Mouse (Mus musculus): ENCODE measurements around the gene Denr. TPM values are rescaled to one million over a fixed set of nuclear protein-coding genes. Genes with fewer than 3 reads are reported as not detected.
A peak's percentile ranks its signal among the peaks of the same experiment; 100 is the strongest.

The Denr gene
- polyA plus RNA-seq, 1 experiment from 2014 or later: 179 TPM

DNA sequence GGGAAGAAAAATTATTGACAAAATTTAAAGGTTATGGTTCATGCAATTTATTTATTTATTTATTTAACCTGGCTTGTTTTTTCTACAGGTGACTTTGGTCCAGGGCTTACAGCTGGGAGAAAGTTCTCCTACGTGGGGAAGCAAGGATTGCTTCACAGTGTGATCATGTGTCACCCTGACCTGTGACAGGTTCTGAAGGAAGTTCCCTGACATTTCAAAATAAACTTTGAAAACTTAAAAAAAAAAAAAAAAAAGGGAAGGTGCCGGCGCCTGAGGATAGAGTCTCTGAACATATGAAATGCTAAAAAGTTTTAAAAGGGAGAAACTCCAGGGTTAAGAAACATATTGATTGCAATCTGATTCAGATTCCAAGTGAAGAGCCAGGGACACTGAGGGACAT is 20.6 kb upstream of the Denr start:
- 83% methylated on average over 3 of the region's 3 CpGs for WGBS

DNA sequence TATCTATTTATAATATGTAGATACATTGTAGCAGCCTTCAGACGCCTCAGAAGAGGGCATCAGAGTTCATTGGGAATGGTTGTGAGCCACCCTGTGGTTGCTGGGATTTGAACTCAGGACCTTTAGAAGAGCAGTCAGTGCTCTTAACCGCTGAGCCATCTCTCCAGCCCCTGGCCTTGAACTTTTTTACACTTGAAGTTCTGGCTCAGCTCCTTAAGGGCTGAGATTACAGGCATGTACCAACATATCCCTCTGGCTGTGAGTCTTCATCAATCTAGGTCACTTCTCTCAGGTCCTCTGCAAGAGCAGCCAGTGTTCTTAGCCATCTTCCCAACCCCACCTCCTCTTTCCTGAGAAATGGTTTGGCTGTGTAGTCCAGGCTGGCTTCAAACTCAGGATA is 16.7 kb upstream of the Denr start:
- Histone ChIP-seq H3K36me3 (no peaks in the 10 kb centered on the region), H3K27ac (no peak overlapping the region), H3K4me3 (no peak overlapping the region), H3K27me3 (ENCODE audit: low read depth, poor library complexity, severe bottlenecking) (no peaks in the 10 kb centered on the region), H3K4me1 (0 out of 2 replicates have a peak, but pooled peaks cover 3% of the 10 kb centered on the region), H3K9me3 (replicated peaks) (no peaks in the 10 kb centered on the region)
- no peak for DNase-seq (ENCODE audit: low spot score)
- WGBS: 76% methylated on average over 2 of the region's 2 CpGs

More for the DNA sequence above, 20.6 kb upstream of the Denr start:
- H3K27ac ChIP-seq: no peak overlapping the region
- H3K36me3 ChIP-seq: no peaks in the 10 kb centered on the region
- H3K27me3 ChIP-seq (ENCODE audit: low read depth, poor library complexity, severe bottlenecking): 0 out of 2 replicates have a peak, but pooled peaks cover 6% of the 10 kb centered on the region
- no peak overlapping the region for H3K4me3 ChIP-seq
- no peaks in the 10 kb centered on the region for H3K9me3 ChIP-seq (replicated peaks)
- no peak for DNase-seq (ENCODE audit: low spot score)
- no peaks in the 10 kb centered on the region for H3K4me1 ChIP-seq

DNA sequence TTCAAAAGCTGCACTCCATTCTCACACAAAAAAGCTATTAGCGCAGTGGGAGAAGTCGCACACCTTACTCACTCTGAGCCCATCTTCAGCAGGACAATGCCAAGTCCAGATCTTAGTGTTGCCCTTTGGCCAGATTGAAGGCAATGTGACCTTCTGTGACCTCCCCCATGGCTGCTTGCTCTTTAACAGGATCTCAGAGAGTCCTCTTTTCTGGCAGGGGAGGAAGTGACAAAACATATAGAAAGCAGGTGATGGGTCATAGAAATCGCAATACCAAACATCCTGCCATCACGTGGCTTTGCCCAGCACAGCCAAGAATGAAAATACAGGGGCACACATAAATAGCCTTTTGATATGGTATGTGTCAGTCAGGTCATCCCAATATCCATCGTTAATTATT is 16.0 kb upstream of the Denr start:
- no peaks in the 10 kb centered on the region for H3K27me3 ChIP-seq (ENCODE audit: low read depth, poor library complexity, severe bottlenecking)
- no peaks in the 10 kb centered on the region for H3K36me3 ChIP-seq
- WGBS: 83% methylated on average over 5 of the region's 5 CpGs
- H3K27ac ChIP-seq: no peak overlapping the region
- no peak overlapping the region for H3K4me3 ChIP-seq
- H3K4me1 ChIP-seq: 0 out of 2 replicates have a peak, but pooled peaks cover 3% of the 10 kb centered on the region
- DNase-seq (ENCODE audit: low spot score): no peak
- H3K9me3 ChIP-seq (replicated peaks): no peaks in the 10 kb centered on the region

DNA sequence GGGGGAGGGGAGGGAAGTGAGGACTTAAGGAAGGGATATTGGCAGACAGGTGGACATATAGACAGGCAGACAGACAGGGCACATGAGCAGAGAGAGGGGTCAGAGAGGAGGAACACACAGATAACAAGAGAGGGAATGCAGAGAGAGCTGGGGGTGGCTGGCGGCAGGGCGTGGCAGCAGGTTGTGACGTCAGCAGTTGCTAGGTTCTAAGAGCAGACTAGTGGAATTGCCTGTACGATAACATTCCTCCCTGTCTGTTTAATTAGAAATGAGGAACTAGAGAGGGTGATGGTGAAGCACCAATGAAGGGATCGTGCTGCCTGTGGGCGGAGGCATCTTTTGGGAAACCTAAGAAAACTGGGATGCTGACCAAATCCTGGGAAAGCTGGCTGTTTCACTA is 15.3 kb upstream of the Denr start:
- 55% methylated on average over 6 of the region's 6 CpGs for WGBS
- no peaks in the 10 kb centered on the region for H3K9me3 ChIP-seq (replicated peaks)
- no peaks in the 10 kb centered on the region for H3K27me3 ChIP-seq (ENCODE audit: low read depth, poor library complexity, severe bottlenecking)
- no peak overlapping the region for H3K27ac ChIP-seq
- no peak for DNase-seq (ENCODE audit: low spot score)
- H3K4me1 ChIP-seq: 0 out of 2 replicates have a peak, but pooled peaks cover 3% of the 10 kb centered on the region
- no peak overlapping the region for H3K4me3 ChIP-seq
- H3K36me3 ChIP-seq: no peaks in the 10 kb centered on the region

DNA sequence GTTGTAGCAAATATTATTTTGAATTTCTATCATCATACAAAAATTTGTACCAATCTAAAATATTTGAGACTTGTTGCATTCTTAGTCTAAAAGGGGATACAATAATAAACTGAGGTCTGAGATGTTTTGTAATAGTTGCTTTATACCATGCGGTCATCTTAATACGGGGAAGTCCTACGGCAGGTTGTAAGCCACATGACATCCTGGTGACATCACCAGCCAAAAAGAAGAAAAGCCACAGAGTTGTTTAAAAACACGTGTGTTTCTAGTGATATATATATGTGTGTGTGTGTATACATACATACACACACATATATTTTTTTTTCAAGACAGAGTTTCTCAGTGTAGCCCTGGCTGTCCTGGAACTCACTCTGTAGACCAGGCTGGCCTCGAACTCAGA is 13.5 kb upstream of the Denr start:
- DNase-seq (ENCODE audit: low spot score): no peak
- 94% methylated on average over 5 of the region's 5 CpGs for WGBS
- no peaks in the 10 kb centered on the region for H3K9me3 ChIP-seq (replicated peaks)
- no peak overlapping the region for H3K27ac ChIP-seq
- no peak overlapping the region for H3K4me3 ChIP-seq
- 0 out of 2 replicates have a peak, but pooled peaks cover 3% of the 10 kb centered on the region for H3K4me1 ChIP-seq
- H3K36me3 ChIP-seq: no peaks in the 10 kb centered on the region
- no peaks in the 10 kb centered on the region for H3K27me3 ChIP-seq (ENCODE audit: low read depth, poor library complexity, severe bottlenecking)

DNA sequence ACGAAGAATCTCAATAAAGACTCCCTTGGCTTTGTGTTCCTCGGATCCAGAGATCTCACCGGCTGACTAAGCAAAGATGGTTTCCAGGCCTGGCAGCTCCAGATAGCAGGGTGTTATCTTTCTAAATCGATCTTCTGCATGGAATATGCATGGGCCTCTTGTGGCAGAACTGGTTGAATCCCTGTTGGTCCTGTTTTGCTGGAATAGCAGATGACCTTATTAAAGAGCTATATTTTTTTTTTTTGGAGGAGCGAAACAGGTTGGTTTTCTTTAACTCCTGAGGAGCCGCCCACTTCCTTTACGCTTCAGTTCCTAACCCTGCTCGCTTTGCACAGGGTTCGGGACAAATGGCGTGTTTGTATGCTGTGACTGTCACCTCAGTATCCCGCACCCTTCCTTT is 10.6 kb upstream of the Denr start:
- H3K9me3 ChIP-seq (replicated peaks): no peaks in the 10 kb centered on the region
- H3K4me3 ChIP-seq: no peak overlapping the region
- 85% methylated on average over 11 of the region's 11 CpGs for WGBS
- no peaks in the 10 kb centered on the region for H3K36me3 ChIP-seq
- H3K4me1 ChIP-seq: 0 out of 2 replicates have a peak, but pooled peaks cover 3% of the 10 kb centered on the region
- H3K27me3 ChIP-seq (ENCODE audit: low read depth, poor library complexity, severe bottlenecking): no peaks in the 10 kb centered on the region
- no peak for DNase-seq (ENCODE audit: low spot score)
- no peak overlapping the region for H3K27ac ChIP-seq

DNA sequence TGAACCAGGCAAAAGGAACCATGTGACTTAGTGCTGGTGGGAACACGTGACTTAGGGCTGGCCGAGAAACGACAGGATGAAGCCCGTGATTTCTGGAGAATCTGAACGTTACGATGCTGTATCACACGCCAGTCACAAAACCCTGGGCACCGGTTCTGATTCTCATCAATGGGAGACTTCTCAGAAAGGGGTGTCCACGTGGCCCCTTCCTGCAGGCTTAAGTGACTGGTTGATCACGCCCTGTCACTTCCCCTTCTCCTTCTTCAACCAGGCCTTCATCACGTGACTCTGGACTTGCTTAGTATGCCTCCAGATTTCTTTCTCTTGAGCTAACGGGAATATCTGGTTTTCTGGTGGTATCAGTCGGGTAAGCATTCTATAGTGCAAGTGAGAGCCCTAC is 9.6 kb upstream of the Denr start:
- no peak overlapping the region for H3K27ac ChIP-seq

DNA sequence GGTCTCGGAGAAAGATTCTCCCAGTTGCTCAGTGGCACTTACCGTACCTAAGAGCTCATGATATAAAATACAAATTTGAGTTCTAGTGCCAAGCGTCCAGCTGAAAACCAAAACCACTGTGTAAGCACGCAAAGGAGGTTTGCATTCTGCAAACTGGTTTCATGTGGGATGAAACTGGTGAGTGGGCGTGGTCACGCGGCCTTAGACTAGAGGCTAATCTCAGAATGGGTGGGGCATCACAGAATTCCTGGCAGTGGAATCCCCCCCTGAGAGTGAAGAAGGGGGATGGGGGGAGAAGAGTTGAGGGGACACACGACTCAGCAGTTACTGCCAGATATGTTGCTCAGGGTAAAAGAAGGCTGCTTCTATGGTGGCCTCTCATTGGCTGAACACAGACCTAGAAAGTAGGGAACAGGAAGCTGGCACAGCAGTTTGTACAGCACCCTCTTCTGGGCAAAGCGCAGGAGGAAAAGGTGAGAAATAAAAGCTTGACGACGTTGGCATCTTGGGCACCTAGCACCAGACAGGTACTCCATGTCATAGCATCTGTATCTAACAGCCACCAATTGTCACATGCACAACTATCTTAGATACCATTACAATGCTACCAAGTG is 2.8 kb upstream of the Denr start:
- peaks cover 13% of the 10 kb centered on the region for H3K4me1 ChIP-seq
- H3K36me3 ChIP-seq: peaks cover 13% of the 10 kb centered on the region
- no peak overlapping the region for H3K4me3 ChIP-seq
- no peaks in the 10 kb centered on the region for H3K9me3 ChIP-seq (replicated peaks)
- no peak for DNase-seq (ENCODE audit: low spot score)
- 77% methylated on average over 11 of the region's 11 CpGs for WGBS
- no peak overlapping the region for H3K27ac ChIP-seq
- H3K27me3 ChIP-seq (ENCODE audit: low read depth, poor library complexity, severe bottlenecking): no peaks in the 10 kb centered on the region

More for the DNA sequence above, 9.6 kb upstream of the Denr start:
- H3K36me3 ChIP-seq: no peaks in the 10 kb centered on the region
- no peaks in the 10 kb centered on the region for H3K9me3 ChIP-seq (replicated peaks)
- WGBS: 83% methylated on average over 13 of the region's 13 CpGs
- DNase-seq (ENCODE audit: low spot score): no peak
- no peak overlapping the region for H3K4me3 ChIP-seq
- no peaks in the 10 kb centered on the region for H3K27me3 ChIP-seq (ENCODE audit: low read depth, poor library complexity, severe bottlenecking)
- H3K4me1 ChIP-seq: no peaks in the 10 kb centered on the region

DNA sequence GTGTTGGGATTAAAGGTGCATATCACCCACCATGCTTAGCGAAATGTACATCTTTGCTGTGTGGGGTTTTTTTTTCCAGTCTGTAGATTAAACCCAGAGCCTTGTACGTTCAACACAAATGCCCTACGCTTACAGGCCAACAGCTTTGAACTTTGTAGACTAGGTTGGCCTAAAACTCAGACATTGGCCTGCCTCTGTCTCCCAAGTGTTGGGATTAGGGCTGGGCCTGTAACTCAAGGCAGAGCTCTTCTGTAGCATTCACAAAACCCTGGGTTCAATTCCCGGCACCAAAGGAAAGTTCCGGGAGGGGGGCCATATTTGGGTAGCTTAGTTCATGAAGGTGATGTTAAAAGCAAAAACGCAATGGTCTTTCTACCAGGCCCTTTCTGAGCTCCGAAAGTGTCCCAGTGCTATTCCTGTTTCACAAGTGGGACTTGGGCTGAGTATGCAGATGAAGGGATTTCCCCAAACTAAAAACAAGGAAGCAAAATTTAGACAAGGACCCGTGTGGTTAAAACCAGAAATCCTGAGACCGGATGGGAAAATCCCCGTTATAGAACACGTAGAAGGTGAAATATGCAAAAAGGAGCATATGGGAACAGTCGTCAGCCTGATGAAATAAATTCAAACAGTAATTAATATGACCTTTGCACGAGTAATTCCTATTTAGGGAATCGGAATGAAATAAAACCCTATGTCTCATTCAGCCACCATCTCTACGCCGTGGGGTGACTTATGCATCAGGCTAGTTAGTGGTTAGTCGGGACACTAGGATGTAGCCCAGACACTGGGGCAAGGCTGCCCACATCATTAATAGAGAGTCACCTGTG is 614 bp upstream of the Denr start:
- WGBS: 76% methylated on average over 17 of the region's 17 CpGs
- H3K27me3 ChIP-seq (ENCODE audit: low read depth, poor library complexity, severe bottlenecking): no peaks in the 10 kb centered on the region
- H3K9me3 ChIP-seq (replicated peaks): no peaks in the 10 kb centered on the region
- no peak overlapping the region for H3K27ac ChIP-seq
- H3K36me3 ChIP-seq: peaks cover 35% of the 10 kb centered on the region
- H3K4me3 ChIP-seq: peak overlapping the region; percentile 94
- no peak for DNase-seq (ENCODE audit: low spot score)
- peaks cover 13% of the 10 kb centered on the region for H3K4me1 ChIP-seq

DNA sequence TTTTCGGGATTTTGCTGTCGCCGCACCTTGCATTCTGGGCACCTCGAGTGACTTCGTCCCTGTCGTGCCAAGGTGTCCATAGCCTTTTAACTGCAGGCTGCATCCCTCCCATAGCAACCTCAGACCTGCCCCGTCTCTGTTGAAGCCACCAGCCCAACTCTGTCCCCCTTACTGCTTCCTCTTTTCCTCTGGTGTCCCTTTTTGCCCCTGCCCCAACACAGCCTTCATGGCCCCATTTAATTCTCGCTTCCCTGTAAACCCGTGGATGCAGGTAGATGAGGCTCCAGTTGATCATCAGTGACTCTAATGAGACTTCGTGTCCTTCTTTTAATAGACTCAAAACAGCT is 629 bp downstream of the Denr start:
- Histone ChIP-seq H3K4me3 (peak overlapping the region; percentile 94), H3K27ac (peak overlapping the region; percentile 96), H3K4me1 (peaks cover 13% of the 10 kb centered on the region), H3K27me3 (ENCODE audit: low read depth, poor library complexity, severe bottlenecking) (no peaks in the 10 kb centered on the region), H3K36me3 (peaks cover 48% of the 10 kb centered on the region), H3K9me3 (replicated peaks) (no peaks in the 10 kb centered on the region)
- 6% methylated on average over 10 of the region's 10 CpGs for WGBS
- DNase-seq (ENCODE audit: low spot score): no peak

DNA sequence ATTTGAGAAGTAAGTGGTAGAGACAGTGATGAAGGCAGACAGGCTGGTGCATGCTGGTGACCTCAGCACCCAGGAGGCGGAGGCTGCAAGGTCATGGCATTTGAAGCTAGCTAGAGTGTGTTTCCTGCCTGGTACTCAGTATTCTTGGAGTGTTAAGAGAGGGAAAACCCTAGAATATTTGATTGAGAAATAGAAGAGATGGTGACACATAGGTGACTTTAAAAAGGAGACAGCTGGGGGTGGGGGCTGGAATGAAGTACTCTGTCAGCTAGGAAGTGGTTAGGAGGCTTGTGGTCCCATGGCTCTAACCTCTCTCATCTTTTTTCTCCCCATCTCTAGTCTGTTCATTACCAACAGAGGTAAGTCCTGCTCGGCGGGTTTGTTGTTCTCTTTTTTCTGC is 7.9 kb downstream of the Denr start:
- Histone ChIP-seq H3K27ac (no peak overlapping the region), H3K36me3 (peaks cover 98% of the 10 kb centered on the region), H3K9me3 (replicated peaks) (no peaks in the 10 kb centered on the region), H3K27me3 (ENCODE audit: low read depth, poor library complexity, severe bottlenecking) (no peaks in the 10 kb centered on the region), H3K4me3 (no peak overlapping the region), H3K4me1 (no peaks in the 10 kb centered on the region)
- no peak for DNase-seq (ENCODE audit: low spot score)
- WGBS: 92% methylated on average over 3 of the region's 3 CpGs

DNA sequence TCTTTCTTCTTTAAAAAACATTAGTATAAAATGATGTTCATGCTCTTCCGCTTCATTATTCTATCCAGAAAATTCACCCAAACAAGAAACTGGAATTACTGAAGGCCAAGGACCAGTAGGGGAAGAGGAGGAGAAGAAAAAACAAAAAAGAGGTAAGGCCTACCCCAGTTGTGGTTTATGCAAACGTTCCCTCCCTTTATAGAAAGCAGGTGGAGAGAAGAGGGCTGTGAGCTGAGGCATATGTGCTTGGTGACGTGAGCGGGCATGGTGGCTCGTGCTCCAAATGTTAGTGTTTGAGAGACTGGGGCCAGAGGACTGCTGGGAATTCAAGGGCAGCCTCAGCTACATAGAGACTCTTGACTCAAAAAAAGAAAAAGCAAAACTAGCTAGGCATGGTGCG is 15.1 kb downstream of the Denr start:
- no peak overlapping the region for H3K27ac ChIP-seq
- H3K4me1 ChIP-seq: no peaks in the 10 kb centered on the region
- WGBS: 96% methylated on average over 6 of the region's 6 CpGs
- no peaks in the 10 kb centered on the region for H3K9me3 ChIP-seq (replicated peaks)
- H3K27me3 ChIP-seq (ENCODE audit: low read depth, poor library complexity, severe bottlenecking): no peaks in the 10 kb centered on the region
- H3K4me3 ChIP-seq: no peak overlapping the region
- no peak for DNase-seq (ENCODE audit: low spot score)
- H3K36me3 ChIP-seq: peaks cover 98% of the 10 kb centered on the region

DNA sequence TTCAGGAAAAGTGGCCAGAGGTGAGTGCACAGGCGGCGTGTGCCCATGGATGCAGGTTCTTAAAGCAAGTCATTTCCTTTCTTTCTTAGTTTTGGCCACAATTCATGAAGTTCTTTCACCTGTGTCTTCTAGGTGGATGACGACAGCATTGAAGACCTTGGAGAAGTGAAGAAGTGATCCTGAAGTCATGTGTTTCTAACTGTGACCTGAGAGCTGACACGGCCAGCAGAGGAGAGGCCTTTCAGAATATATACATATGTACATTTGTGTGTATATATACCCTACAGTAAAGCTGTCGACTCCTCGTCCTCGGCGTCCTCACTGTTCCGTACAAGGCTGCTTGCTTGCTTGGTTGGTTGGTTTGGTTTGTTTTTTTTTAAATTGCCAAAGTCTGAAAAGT is 20.1 kb downstream of the Denr start, which contains the start of gene Gm43518:
Gene Gm43518, plus strand, starts transcription at position 301 of the 400 bp plus-strand sequence.
- Histone ChIP-seq H3K4me1 (peaks cover 7% of the 10 kb centered on the region; the same call in 1 of the 2 replicates), H3K27me3 (ENCODE audit: low read depth, poor library complexity, severe bottlenecking) (no peaks in the 10 kb centered on the region), H3K4me3 (no peak within 1 kb of the TSS), H3K36me3 (peaks cover 79% of the 10 kb centered on the region), H3K27ac (no peak within 1 kb of the TSS), H3K9me3 (replicated peaks) (no peaks in the 10 kb centered on the region)
- WGBS: 95% methylated on average over 9 of the region's 9 CpGs
- DNase-seq (ENCODE audit: low spot score): no peak
